Mouse (Mus musculus) heart, embryonic 16.5 days (tissue): Measurements from ENCODE around the gene Nostrin. TPM values are rescaled to one million over a fixed set of nuclear protein-coding genes. Genes with fewer than 3 reads are reported as not detected.
A peak's percentile ranks its signal among the peaks of the same experiment; 100 is the strongest.

Source experiments
- ATAC-seq: fragments of 200-750 bp; cut with Nextera tagmentation; replicated peaks from 2 replicates; pipeline ENCODE4 v1.8.0; 2017; ENCODE audit warnings: moderate number of reproducible peaks; ENCODE audit not compliant: insufficient read depth, low FRiP score; ENCODE audit errors: extremely low read depth
- H3K27ac ChIP-seq: fragments of 300-500 bp; sonication (generic); 2 replicates; pipeline ENCODE4 v1.5.1; 2014; ENCODE audit warnings: mild to moderate bottlenecking, low read length, control low read depth, moderate library complexity
- H3K27me3 ChIP-seq: fragments of 300-500 bp; sonication (generic); 2 replicates; pipeline ENCODE4 v1.6.1; 2014; ENCODE audit warnings: low read length, mixed read lengths; ENCODE audit not compliant: control insufficient read depth, insufficient read depth
- H3K36me3 ChIP-seq: fragments of 300-500 bp; sonication (generic); 2 replicates; pipeline ENCODE4 v1.6.1; 2014; ENCODE audit not compliant: control insufficient read depth, insufficient read depth
- H3K4me1 ChIP-seq: fragments of 300-500 bp; sonication (generic); 2 replicates; pipeline ENCODE4 v1.6.1; 2014; ENCODE audit warnings: low read length, mixed read lengths; ENCODE audit not compliant: control insufficient read depth, insufficient read depth
- H3K4me2 ChIP-seq: fragments of 300-500 bp; sonication (generic); 2 replicates; pipeline ENCODE4 v1.6.1; 2014; ENCODE audit warnings: low read depth, mild to moderate bottlenecking, control low read depth, low read length
- H3K4me3 ChIP-seq: fragments of 300-500 bp; sonication (generic); 2 replicates; pipeline ENCODE4 v1.5.1; 2014; ENCODE audit warnings: mild to moderate bottlenecking, control low read depth, low read length
- H3K9ac ChIP-seq: fragments of 300-500 bp; sonication (generic); 2 replicates; pipeline ENCODE4 v1.6.1; 2014; ENCODE audit warnings: low read length, control low read depth
- H3K9me3 ChIP-seq: fragments of 300-500 bp; sonication (generic); replicated peaks from 2 replicates; pipeline ENCODE4 v1.6.1; 2016; ENCODE audit warnings: low read length; ENCODE audit not compliant: control insufficient read depth
- whole genome bisulfite sequencing: fragments of 180-500 bp; shearing (Covaris S2); extraction: QIAGEN DNeasy Blood & Tissue Kit; methylation state at CpG from one replicate; pipeline ENCODE4 v1.1.7; 2014; 5-methylcytosine and 5-hydroxymethylcytosine counted together
- polyA plus RNA-seq: library from polyadenylated mRNA; unstranded; fragments of >200 nt; fragmentation: Nextera tagmentation; extraction: Ambion mirVana; gene quantifications from 2 replicates; pipeline ENCODE4 v1.2.1, GENCODE M21; 2015

The Nostrin gene
- polyA plus RNA-seq: 5.2 and 6.4 TPM in 2 replicates

DNA sequence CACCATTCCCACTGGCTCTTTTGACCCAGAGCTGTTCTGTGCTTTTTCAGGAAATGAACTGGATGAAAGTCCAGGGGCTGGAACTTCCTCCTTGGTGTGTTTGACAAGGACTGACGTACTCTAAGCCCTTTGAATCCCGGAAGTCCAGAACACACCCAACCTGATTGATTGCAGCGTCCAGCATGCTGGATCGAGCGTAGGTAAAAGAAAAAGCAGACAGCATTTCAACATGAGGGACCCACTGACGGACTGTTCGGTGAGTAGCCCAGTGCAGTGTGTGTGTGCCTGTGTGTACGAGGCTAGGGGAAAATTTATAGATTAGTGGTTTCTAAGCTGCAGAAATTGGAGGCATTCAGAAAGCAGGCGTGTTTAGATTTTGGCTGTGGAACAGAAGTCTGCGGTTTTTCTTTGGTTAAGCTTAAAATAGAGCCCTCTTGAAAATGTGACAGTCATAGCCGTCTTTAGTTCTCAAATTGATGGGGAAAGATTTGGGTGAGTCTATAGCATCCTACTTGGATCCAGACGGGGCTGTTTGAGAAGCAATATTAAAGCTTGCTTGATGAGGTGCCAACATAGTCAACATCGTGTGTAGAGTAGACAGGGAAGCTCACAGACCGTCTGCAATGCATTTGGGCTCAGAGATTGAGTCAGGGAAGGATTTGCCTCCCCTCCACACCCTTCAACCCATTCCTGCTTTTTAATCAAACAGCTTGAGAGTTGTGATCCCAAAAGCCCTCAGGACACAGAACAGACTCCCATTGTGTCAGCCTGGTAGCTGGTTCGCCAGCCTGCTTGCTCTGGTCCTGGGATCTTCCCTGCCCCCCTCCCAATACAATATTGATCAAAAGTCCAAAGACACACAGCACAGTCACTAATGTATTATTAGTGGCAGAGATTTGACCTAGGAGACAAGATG, at the start of gene Nostrin:
Gene Nostrin, plus strand, starts transcription at position 140 of the 916 bp plus-strand sequence.
- Histone ChIP-seq H3K4me1 (no peaks in the 10 kb centered on the region), H3K9ac (no peak within 1 kb of the TSS), H3K4me2 (peak within 1 kb of the TSS; percentile 14), H3K27me3 (no peaks in the 10 kb centered on the region), H3K27ac (no peak within 1 kb of the TSS), H3K4me3 (peak within 1 kb of the TSS; percentile 18), H3K36me3 (no peaks in the 10 kb centered on the region), H3K9me3 (no peaks in the 10 kb centered on the region)
- WGBS: 40% methylated on average over 15 of the region's 15 CpGs
- ATAC-seq: peak; percentile 77

DNA sequence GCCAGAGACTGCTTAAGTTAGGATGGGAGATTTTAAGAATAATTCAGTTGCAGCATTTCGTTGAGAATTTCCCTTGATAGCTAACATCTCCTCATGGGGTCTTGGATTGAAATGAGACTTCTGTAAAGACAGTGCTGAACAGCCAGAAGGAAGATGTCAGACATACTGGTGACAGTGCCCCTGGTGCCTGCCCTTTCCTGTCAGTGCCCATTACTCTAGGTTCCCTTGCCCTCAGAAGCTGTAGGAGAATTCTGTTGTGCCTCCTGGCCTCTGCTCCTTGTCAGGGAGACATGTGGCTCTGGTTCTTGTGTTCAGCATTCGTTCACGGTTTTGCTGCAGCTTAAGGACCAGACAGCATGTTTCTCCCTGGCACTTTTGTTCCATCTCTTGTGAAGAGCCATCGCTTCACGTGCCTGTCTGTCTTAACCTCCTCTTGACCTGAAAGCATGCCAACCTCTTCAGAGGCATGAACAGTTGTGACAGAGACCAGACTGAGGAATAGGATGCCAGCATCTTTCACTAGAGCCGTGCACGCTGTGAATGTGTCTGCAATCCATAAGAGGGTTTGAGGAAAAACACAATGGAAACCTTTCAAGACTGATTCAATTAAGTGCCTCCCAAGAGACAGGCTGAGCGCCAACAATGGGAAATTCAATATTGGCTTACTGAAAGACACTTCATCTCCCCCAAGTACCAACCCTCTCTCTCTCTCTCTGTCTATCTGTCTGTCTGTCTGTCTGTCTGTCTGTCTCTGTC, 48.9 kb upstream of the Nostrin start:
- Histone ChIP-seq H3K27me3 (no peaks in the 10 kb centered on the region), H3K36me3 (no peaks in the 10 kb centered on the region), H3K9ac (no peak overlapping the region), H3K4me3 (no peak overlapping the region), H3K4me2 (no peak overlapping the region), H3K27ac (no peak overlapping the region), H3K4me1 (peaks cover 3% of the 10 kb centered on the region), H3K9me3 (no peaks in the 10 kb centered on the region)
- no peak for ATAC-seq
- WGBS: 51% methylated on average over 8 of the region's 8 CpGs

DNA sequence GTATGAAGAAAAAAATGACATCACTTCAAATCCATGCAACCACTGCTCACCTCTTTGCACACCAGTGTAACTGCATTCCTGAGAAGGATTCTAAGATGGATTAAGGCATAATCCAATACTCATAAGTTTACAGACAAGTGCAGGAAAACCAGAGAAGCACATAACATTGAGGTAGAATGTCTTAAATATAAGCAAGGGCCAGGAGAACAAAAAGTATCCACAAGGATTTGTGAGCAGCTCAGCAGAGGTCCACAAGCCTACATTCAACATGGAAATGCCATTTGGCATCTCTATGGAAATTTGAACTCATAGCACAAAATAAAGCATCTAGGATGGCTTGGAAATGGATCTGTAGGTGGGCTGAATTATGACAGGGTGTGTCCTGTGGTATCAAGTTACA, 39.8 kb upstream of the Nostrin start:
- Histone ChIP-seq H3K4me1 (peaks cover 3% of the 10 kb centered on the region; the same call in 1 of the 2 replicates), H3K9me3 (no peaks in the 10 kb centered on the region), H3K36me3 (no peaks in the 10 kb centered on the region), H3K27ac (no peak overlapping the region), H3K27me3 (no peaks in the 10 kb centered on the region), H3K9ac (no peak overlapping the region), H3K4me3 (no peak overlapping the region), H3K4me2 (no peak overlapping the region)
- ATAC-seq: no peak

DNA sequence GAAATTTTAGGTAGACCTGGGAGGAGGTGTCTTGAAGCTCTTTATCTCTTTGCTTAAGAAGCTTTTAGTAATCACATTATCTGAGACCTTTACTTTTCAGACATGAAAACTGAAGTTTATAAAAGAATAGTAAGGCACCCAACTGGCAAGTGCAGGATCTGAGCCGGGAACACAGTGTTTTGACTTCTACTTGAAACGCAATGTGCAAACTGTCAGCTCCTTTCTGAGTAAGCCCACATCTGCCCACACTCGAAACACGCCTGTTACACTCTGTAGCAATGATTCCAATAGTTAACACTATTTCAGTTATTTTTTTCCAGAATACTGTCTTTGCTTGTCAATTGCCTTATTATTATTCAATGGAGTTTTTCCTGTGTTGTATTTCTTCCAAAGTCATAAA, 38.8 kb upstream of the Nostrin start:
- no peaks in the 10 kb centered on the region for H3K36me3 ChIP-seq
- H3K4me2 ChIP-seq: no peak overlapping the region
- no peak for ATAC-seq
- no peak overlapping the region for H3K9ac ChIP-seq
- no peak overlapping the region for H3K27ac ChIP-seq
- no peak overlapping the region for H3K4me3 ChIP-seq
- no peaks in the 10 kb centered on the region for H3K9me3 ChIP-seq
- 79% methylated on average over 4 of the region's 4 CpGs for whole genome bisulfite sequencing
- H3K4me1 ChIP-seq: peaks cover 3% of the 10 kb centered on the region; the same call in 1 of the 2 replicates
- H3K27me3 ChIP-seq: no peaks in the 10 kb centered on the region

DNA sequence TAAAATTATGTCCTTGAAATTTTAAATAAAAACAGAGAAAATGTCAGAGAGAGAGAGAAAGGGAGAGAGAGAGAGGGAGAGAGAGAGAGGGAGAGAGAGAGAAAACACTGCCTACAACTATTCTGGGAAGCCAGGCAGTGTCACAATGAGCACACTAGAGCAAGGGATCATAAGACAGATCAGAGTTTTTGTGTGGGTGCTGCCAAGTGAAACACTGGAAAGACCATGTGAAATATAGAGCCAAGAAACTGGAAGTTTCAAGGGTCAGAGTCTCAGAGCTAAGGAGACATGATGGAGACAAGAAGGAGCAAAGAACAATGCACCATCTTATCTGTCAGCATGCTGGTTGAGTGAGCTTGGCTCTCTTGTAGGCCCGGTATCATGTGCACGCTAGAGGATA, 38.1 kb upstream of the Nostrin start:
- Histone ChIP-seq H3K4me1 (peaks cover 3% of the 10 kb centered on the region; the same call in 1 of the 2 replicates), H3K9ac (no peak overlapping the region), H3K4me3 (no peak overlapping the region), H3K27ac (no peak overlapping the region; the same call in 1 of the 2 replicates), H3K9me3 (no peaks in the 10 kb centered on the region), H3K4me2 (no peak overlapping the region), H3K36me3 (no peaks in the 10 kb centered on the region), H3K27me3 (no peaks in the 10 kb centered on the region)
- no peak for ATAC-seq
- WGBS: 62% methylated on average over 2 of the region's 2 CpGs

DNA sequence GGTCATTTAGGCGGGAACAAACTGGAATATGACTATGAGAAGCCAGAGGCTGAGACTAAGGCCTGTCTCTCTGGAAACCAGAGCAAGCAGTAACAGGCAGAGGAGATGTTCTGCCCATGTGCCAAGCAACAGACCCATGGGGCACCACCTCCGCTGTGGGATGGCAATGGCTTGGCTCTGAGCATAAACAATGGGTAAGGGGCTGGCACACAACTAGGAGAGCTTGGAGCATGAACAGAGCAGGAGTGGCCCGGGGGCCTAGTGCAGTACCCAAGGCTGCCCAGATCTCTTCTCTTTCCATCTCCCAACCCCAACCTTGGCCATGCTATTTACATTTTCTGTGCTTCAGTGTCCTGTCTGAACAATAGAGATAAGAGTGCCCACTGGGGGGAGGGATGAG, 36.9 kb upstream of the Nostrin start:
- ATAC-seq: no peak
- 82% methylated on average over 3 of the region's 3 CpGs for WGBS
- Histone ChIP-seq H3K27me3 (no peaks in the 10 kb centered on the region), H3K4me3 (no peak overlapping the region), H3K36me3 (no peaks in the 10 kb centered on the region), H3K9ac (no peak overlapping the region), H3K4me1 (peaks cover 3% of the 10 kb centered on the region; the same call in 1 of the 2 replicates), H3K27ac (no peak overlapping the region), H3K4me2 (no peak overlapping the region), H3K9me3 (no peaks in the 10 kb centered on the region)

DNA sequence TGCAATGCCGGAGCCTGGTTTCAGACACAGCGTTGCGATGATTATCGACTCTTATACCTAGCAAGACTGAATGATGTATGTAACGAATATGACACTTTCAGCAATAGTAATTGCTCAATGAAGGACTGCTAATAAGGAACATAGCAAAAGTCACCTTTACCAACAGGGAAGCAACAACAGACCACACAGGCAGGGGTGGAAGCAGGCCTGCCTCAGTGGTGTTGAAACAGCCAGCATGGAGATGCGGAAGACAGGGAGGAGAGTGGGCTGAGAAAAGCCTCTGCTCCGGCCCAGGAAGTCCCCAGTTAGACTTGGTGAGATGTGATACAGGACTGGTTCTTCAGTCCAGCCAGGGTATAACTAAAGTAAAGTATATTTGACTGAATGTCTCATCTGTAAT, 36.5 kb upstream of the Nostrin start:
- Histone ChIP-seq H3K36me3 (no peaks in the 10 kb centered on the region), H3K9me3 (no peaks in the 10 kb centered on the region), H3K4me2 (no peak overlapping the region), H3K27me3 (no peaks in the 10 kb centered on the region), H3K4me1 (peaks cover 3% of the 10 kb centered on the region; the same call in 1 of the 2 replicates), H3K4me3 (no peak overlapping the region), H3K9ac (no peak overlapping the region), H3K27ac (no peak overlapping the region)
- 94% methylated on average over 7 of the region's 7 CpGs for WGBS
- no peak for ATAC-seq

DNA sequence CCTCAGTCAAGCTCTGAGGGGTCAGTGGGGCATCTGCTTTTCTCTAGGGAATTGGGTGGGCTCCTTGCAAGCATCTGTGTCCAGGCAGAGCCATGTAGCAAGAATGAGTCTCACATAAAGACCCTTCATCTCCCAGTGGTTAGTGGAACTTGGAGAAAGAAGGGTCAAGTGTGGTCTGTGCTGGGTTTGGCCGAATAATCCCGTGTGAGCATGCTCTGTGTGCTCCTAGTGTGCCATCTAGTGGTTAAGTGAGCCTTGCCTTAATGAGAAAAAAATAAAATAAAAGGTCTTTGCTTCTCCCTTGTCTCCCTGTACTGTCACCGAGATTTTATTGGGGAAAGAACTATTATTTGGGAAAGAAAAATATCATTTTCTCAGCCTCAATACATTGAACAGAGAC, 34.9 kb upstream of the Nostrin start:
- H3K27ac ChIP-seq: no peak overlapping the region
- no peak overlapping the region for H3K9ac ChIP-seq
- H3K4me3 ChIP-seq: no peak overlapping the region
- WGBS: 10% methylated on average over 3 of the region's 3 CpGs
- no peaks in the 10 kb centered on the region for H3K9me3 ChIP-seq
- no peak for ATAC-seq
- H3K4me1 ChIP-seq: peaks cover 3% of the 10 kb centered on the region; the same call in 1 of the 2 replicates
- H3K4me2 ChIP-seq: no peak overlapping the region
- no peaks in the 10 kb centered on the region for H3K36me3 ChIP-seq
- no peaks in the 10 kb centered on the region for H3K27me3 ChIP-seq

DNA sequence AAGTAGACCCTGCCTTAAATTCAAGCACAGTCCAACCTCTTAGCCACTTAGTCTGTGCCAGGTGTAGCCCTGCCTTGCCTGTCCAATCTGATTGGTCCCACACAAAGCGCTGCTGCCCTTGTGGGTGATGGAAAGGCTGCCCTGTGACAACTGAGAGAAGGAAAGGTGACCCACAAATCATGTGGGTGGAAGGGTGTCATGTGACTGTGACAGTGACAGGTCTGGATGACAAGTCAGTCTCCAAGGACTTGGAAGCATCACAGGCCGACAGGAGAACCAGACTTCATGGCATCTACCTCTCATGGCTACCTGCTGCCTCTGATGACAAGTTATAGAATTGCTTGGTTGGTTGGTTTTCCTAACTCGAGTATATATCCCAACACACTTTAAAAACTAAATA, 32.1 kb upstream of the Nostrin start:
- 81% methylated on average over 3 of the region's 3 CpGs for WGBS
- no peak for ATAC-seq
- Histone ChIP-seq H3K4me2 (no peak overlapping the region), H3K9me3 (no peaks in the 10 kb centered on the region), H3K4me3 (no peak overlapping the region), H3K27me3 (no peaks in the 10 kb centered on the region), H3K9ac (no peak overlapping the region), H3K27ac (no peak overlapping the region), H3K4me1 (no peaks in the 10 kb centered on the region), H3K36me3 (no peaks in the 10 kb centered on the region)
